Mouse (Mus musculus) liver, adult 2 months (tissue): Measurements from ENCODE around the gene Tmem238l.

Experiments used
- CTCF ChIP-seq: fragments of 200-500 bp; IDR thresholded peaks from 2 replicates; pipeline ENCODE4 v1.5.1; 2011; ENCODE audit warnings: low read depth, low read length, control low read depth
- POLR2A ChIP-seq: fragments of 200-500 bp; IDR thresholded peaks from 2 replicates; pipeline ENCODE4 v1.6.1; 2011; ENCODE audit warnings: low read length, control low read depth; ENCODE audit not compliant: insufficient read depth; ENCODE audit errors: extremely low read depth

GRCm38 (mm10) chr11:66982794-66983193 is 26.4 kb downstream of the Tmem238l start:
- no peak for TF ChIP-seq POLR2A
- peak; percentile 79 for TF ChIP-seq CTCF
